Mouse (Mus musculus): ENCODE measurements at regions not wholly inside any gene's neighbourhood (a gene's known extent, or its start where the extent isn't known, plus 50 kb on each side); places are given as distances from the start of the nearest gene placed in this dataset.

GRCm38 (mm10) chr12:25313212-25313611 is 216.3 kb upstream of the Id2 start:
- TF ChIP-seq POLR2A (IDR thresholded peaks at IDR 0.05; ENCODE audit: insufficient read depth, low read depth, low read length) (no peak), CTCF (IDR thresholded peaks at IDR 0.05; ENCODE audit: insufficient read depth, low read depth, low read length) (no peak)
